Mouse (Mus musculus): ENCODE measurements at regions not wholly inside any gene's neighbourhood (a gene's known extent, or its start where the extent isn't known, plus 50 kb on each side); places are given as distances from the start of the nearest gene placed in this dataset.

- Histone ChIP-seq H3K9me3 (0 out of 2 replicates have a peak, but pooled peaks cover 3% of the 10 kb centered on the region), H3K27me3 (no peaks in the 10 kb centered on the region), H3K4me1 (replicated peaks) (no peaks in the 10 kb centered on the region), H3K4me2 (no peak overlapping the region), H3K36me3 (no peaks in the 10 kb centered on the region), H3K9ac (no peak overlapping the region), H3K27ac (no peak overlapping the region), H3K4me3 (no peak overlapping the region)
- no peak for ATAC-seq (ENCODE audit: low FRiP score)
- 85% methylated on average over 9 of the region's 9 CpGs for WGBS
Measured at GRCm38 (mm10) chr5:75490806-75491205, 83.9 kb upstream of the Kit start.

GRCm38 (mm10) chr5:75494143-75494542 is 80.6 kb upstream of the Kit start:
- Histone ChIP-seq H3K9me3 (0 out of 2 replicates have a peak, but pooled peaks cover 3% of the 10 kb centered on the region), H3K27me3 (no peaks in the 10 kb centered on the region), H3K4me1 (replicated peaks) (no peaks in the 10 kb centered on the region), H3K36me3 (no peaks in the 10 kb centered on the region), H3K9ac (no peak overlapping the region), H3K4me3 (no peak overlapping the region), H3K27ac (no peak overlapping the region), H3K4me2 (no peak overlapping the region)
- 89% methylated on average over 10 of the region's 10 CpGs for WGBS
- no peak for ATAC-seq (ENCODE audit: low FRiP score)

GRCm38 (mm10) chr5:75499053-75499452 is 75.7 kb upstream of the Kit start:
- ATAC-seq (ENCODE audit: low FRiP score) = no peak
- no peak overlapping the region for H3K27ac ChIP-seq
- H3K4me3 ChIP-seq = no peak overlapping the region
- no peaks in the 10 kb centered on the region for H3K36me3 ChIP-seq
- no peak overlapping the region for H3K9ac ChIP-seq
- no peaks in the 10 kb centered on the region for H3K9me3 ChIP-seq
- 89% methylated on average over 3 of the region's 3 CpGs for WGBS
- no peak overlapping the region for H3K4me2 ChIP-seq
- H3K4me1 ChIP-seq (replicated peaks) = 0 out of 2 replicates have a peak, but pooled peaks cover 4% of the 10 kb centered on the region
- no peaks in the 10 kb centered on the region for H3K27me3 ChIP-seq

- ATAC-seq (ENCODE audit: low FRiP score) = no peak
- Histone ChIP-seq H3K36me3 (no peaks in the 10 kb centered on the region), H3K9ac (no peak overlapping the region), H3K4me3 (no peak overlapping the region), H3K9me3 (no peaks in the 10 kb centered on the region), H3K4me1 (replicated peaks) (0 out of 2 replicates have a peak, but pooled peaks cover 4% of the 10 kb centered on the region), H3K27ac (no peak overlapping the region), H3K4me2 (no peak overlapping the region), H3K27me3 (no peaks in the 10 kb centered on the region)
- WGBS = 86% methylated on average over 5 of the region's 5 CpGs
Measured at GRCm38 (mm10) chr5:75499695-75500094, 75.0 kb upstream of the Kit start.

GRCm38 (mm10) chr5:75500654-75501416 is 73.9 kb upstream of the Kit start:
- ATAC-seq (ENCODE audit: low FRiP score) = no peak
- H3K4me1 ChIP-seq (replicated peaks) = peaks cover 9% of the 10 kb centered on the region; the same call in 1 of the 2 replicates
- no peaks in the 10 kb centered on the region for H3K27me3 ChIP-seq
- WGBS = 66% methylated on average over 8 of the region's 8 CpGs
- H3K36me3 ChIP-seq = no peaks in the 10 kb centered on the region
- H3K4me3 ChIP-seq = no peak overlapping the region
- no peak overlapping the region for H3K27ac ChIP-seq
- H3K4me2 ChIP-seq = no peak overlapping the region
- no peaks in the 10 kb centered on the region for H3K9me3 ChIP-seq
- H3K9ac ChIP-seq = no peak overlapping the region

GRCm38 (mm10) chr5:75503673-75504072 is 71.0 kb upstream of the Kit start:
- H3K9ac ChIP-seq = no peak overlapping the region
- H3K36me3 ChIP-seq = no peaks in the 10 kb centered on the region
- 93% methylated on average over 3 of the region's 3 CpGs for WGBS
- no peaks in the 10 kb centered on the region for H3K9me3 ChIP-seq
- H3K27me3 ChIP-seq = no peaks in the 10 kb centered on the region
- H3K4me2 ChIP-seq = no peak overlapping the region
- H3K4me3 ChIP-seq = no peak overlapping the region
- peaks cover 12% of the 10 kb centered on the region; the same call in 1 of the 2 replicates for H3K4me1 ChIP-seq (replicated peaks)
- ATAC-seq (ENCODE audit: low FRiP score) = no peak
- H3K27ac ChIP-seq = no peak overlapping the region

GRCm38 (mm10) chr5:75512521-75513422 is 61.9 kb upstream of the Kit start:
- no peak for ATAC-seq (ENCODE audit: low FRiP score)
- WGBS = 69% methylated on average over 20 of the region's 20 CpGs

GRCm38 (mm10) chr5:75518213-75518612 is 56.5 kb upstream of the Kit start:
- H3K9me3 ChIP-seq = no peaks in the 10 kb centered on the region
- H3K27ac ChIP-seq = no peak overlapping the region
- no peak overlapping the region for H3K4me2 ChIP-seq
- 43% methylated on average over 8 of the region's 8 CpGs for WGBS
- no peaks in the 10 kb centered on the region for H3K27me3 ChIP-seq
- peaks cover 8% of the 10 kb centered on the region for H3K4me1 ChIP-seq (replicated peaks)
- H3K36me3 ChIP-seq = no peaks in the 10 kb centered on the region
- H3K4me3 ChIP-seq = no peak overlapping the region
- no peak; the same call in 1 of the 2 replicates for ATAC-seq (ENCODE audit: low FRiP score)
- no peak overlapping the region for H3K9ac ChIP-seq

More at GRCm38 (mm10) chr5:75512521-75513422, 61.9 kb upstream of the Kit start:
- Histone ChIP-seq H3K27ac (no peak overlapping the region), H3K4me3 (no peak overlapping the region), H3K27me3 (no peaks in the 10 kb centered on the region), H3K9ac (no peak overlapping the region), H3K9me3 (no peaks in the 10 kb centered on the region), H3K4me2 (no peak overlapping the region), H3K4me1 (replicated peaks) (0 out of 2 replicates have a peak, but pooled peaks cover 5% of the 10 kb centered on the region), H3K36me3 (no peaks in the 10 kb centered on the region)

- no peak overlapping the region for H3K9ac ChIP-seq
- peaks cover 8% of the 10 kb centered on the region for H3K4me1 ChIP-seq (replicated peaks)
- H3K27ac ChIP-seq = no peak overlapping the region
- ATAC-seq (ENCODE audit: low FRiP score) = no peak
- 95% methylated on average over 4 of the region's 4 CpGs for WGBS
- 0 out of 2 replicates have a peak, but pooled peaks cover 4% of the 10 kb centered on the region for H3K27me3 ChIP-seq
- H3K9me3 ChIP-seq = no peaks in the 10 kb centered on the region
- H3K4me3 ChIP-seq = no peak overlapping the region
- H3K36me3 ChIP-seq = no peaks in the 10 kb centered on the region
- no peak overlapping the region for H3K4me2 ChIP-seq
Measured at GRCm38 (mm10) chr5:75523041-75523678, 51.6 kb upstream of the Kit start.

Data from hindbrain, embryonic 13.5 days (tissue).